ENCODE assay signal across 8 mouse cellular contexts in genomic region chr12:113222121-113222636, GRCm38 (mm10). TPM values are rescaled to one million over a fixed set of nuclear protein-coding genes. Genes with fewer than 3 reads are reported as not detected.
DNase-seq lines count a peak whose midpoint lies in the region; ATAC-seq lines count a peak whose summit lies in the region.

No protein-coding gene starts in this region.

- H3K9me3 ChIP-seq in intestine, embryonic 15.5 days, result no peaks in the 10 kb centered on the region

- 16% methylated on average over 8 of the region's 8 CpGs for WGBS in intestine, embryonic 15.5 days

- H3K27ac ChIP-seq in intestine, embryonic 15.5 days, result no peak overlapping the region

- H3K4me3 ChIP-seq in intestine, embryonic 15.5 days (replicated peaks), result no peak overlapping the region

- peak overlapping the region; percentile 12; the same call in 1 of the 2 replicates for H3K4me2 ChIP-seq in intestine, embryonic 15.5 days (replicated peaks)

- no peaks in the 10 kb centered on the region for H3K27me3 ChIP-seq in intestine, embryonic 15.5 days (replicated peaks)

- no peaks in the 10 kb centered on the region for H3K4me1 ChIP-seq in intestine, embryonic 15.5 days (replicated peaks)

- peak; percentile 68 for ATAC-seq in intestine, embryonic 15.5 days
- peak; percentile 57 for ATAC-seq in megakaryocyte-erythroid progenitor cell, adult 5-6 weeks (replicated peaks; ENCODE audit: low FRiP score, low TSS enrichment, poor library complexity, severe bottlenecking)

- intact Hi-C loops in left cerebral cortex, postnatal 14 days (cut with DNase I), result loop anchor here (5.0 kb wide), 2 partner anchors 265 to 355 kb away; partner anchors contain the start of gene Adam6b

- no peak overlapping the region for H3K9ac ChIP-seq in intestine, embryonic 15.5 days

- no peaks in the 10 kb centered on the region for H3K36me3 ChIP-seq in intestine, embryonic 15.5 days

- DNase-seq in adrenal gland, adult (ENCODE audit: inconsistent age in 2 of 2, low spot score in 1 of 2), result peak; percentile 92 to 98
- DNase-seq in embryo, embryonic 11.5 days (ENCODE audit: low read depth, low spot score), result peak; percentile 82
- DNase-seq in gastrocnemius, postnatal 4 days (ENCODE audit: low spot score in 2 of 2), result peak; percentile 81 to 88
- DNase-seq in left cerebral cortex, postnatal 14 days (ENCODE audit: low spot score in 2 of 2), result peak; percentile 91
- peak; percentile 92 for DNase-seq in right cerebral cortex, postnatal 14 days
- DNase-seq in urinary bladder, postnatal 36 days (ENCODE audit: low spot score in 2 of 2), result peak; percentile 88 to 90

RNA-seq across cellular contexts. Expression of gene Tmem121, which starts 36.4 kb away (rescaled TPM):
- 1 to 10 TPM; 2.5 to 3.4 TPM for total RNA-seq in gastrocnemius, postnatal 4 days (2021)
- polyA plus RNA-seq in intestine, embryonic 15.5 days (2015; fragmentation: Nextera tagmentation; extraction: Ambion mirVana), result 6.7 and 7.5 TPM in 2 replicates
- 10 to 100 TPM; 28.3 to 35.6 TPM for total RNA-seq in left cerebral cortex, postnatal 14 days (2021)
- 0.22 and 0.74 TPM in 2 replicates for total RNA-seq in megakaryocyte-erythroid progenitor cell, adult 5-6 weeks (2014; fragmentation: Nextera tagmentation)
- not detected in 2 replicates for total RNA-seq in megakaryocyte-erythroid progenitor cell, adult 5-6 weeks (2017)

Comparison
In these comparisons a context has a peak if more than half of its experiments do, and no peak if none do; other contexts are left out.
1. RNA of gene Tmem121, which starts 36.4 kb away (total RNA-seq): 28.3 to 35.6 TPM in left cerebral cortex, postnatal 14 days; 2.5 to 3.4 TPM in gastrocnemius, postnatal 4 days and 0.22 to 0.74 TPM in megakaryocyte-erythroid progenitor cell, adult 5-6 weeks; every median in the first group is over 4 times any median in the second.
2. Peak in every context shown above with its lines, with median percentiles within 50 percentile points of each other: DNase-seq.